Mouse (Mus musculus): ENCODE results near the gene Stip1.
A peak's percentile ranks its signal among the peaks of the same experiment; 100 is the strongest.
"Not testable (repeated sequence)": the region's sequence is repeated elsewhere in the genome, so short reads cannot be mapped to it uniquely, and the experiment has no call there.

Stip1 gene

GRCm38 (mm10) chr19:7062916-7063315, 23.1 kb upstream of the Stip1 start:
- no peak for DNase-seq

GRCm38 (mm10) chr19:7062110-7062509, 22.3 kb upstream of the Stip1 start:
- DNase-seq = no peak

- DNase-seq = no peak
Observed at GRCm38 (mm10) chr19:7058541-7058940, 18.8 kb upstream of the Stip1 start.

- peak; percentile 92 for DNase-seq
Observed at GRCm38 (mm10) chr19:7057722-7058207, 18.0 kb upstream of the Stip1 start.

- DNase-seq = no peak
Observed at GRCm38 (mm10) chr19:7057126-7057721, 17.5 kb upstream of the Stip1 start.

GRCm38 (mm10) chr19:7056248-7057087, 16.7 kb upstream of the Stip1 start, which contains the start of gene Macrod1:
TSS of gene Macrod1 (plus strand) at chr19:7056810.
- peak; percentile 83 for DNase-seq

- DNase-seq = no peak
Observed at GRCm38 (mm10) chr19:7055173-7055572, 15.4 kb upstream of the Stip1 start.

- DNase-seq = no peak
Observed at GRCm38 (mm10) chr19:7054772-7055171, 15.0 kb upstream of the Stip1 start.

GRCm38 (mm10) chr19:7053382-7053781, 13.6 kb upstream of the Stip1 start:
- not testable (repeated sequence) for DNase-seq

GRCm38 (mm10) chr19:7044706-7045105, 4.9 kb upstream of the Stip1 start:
- no peak for DNase-seq

GRCm38 (mm10) chr19:7044279-7044678, 4.5 kb upstream of the Stip1 start:
- DNase-seq = no peak

GRCm38 (mm10) chr19:7041171-7041570, 1.4 kb upstream of the Stip1 start:
- DNase-seq = no peak

GRCm38 (mm10) chr19:7040637-7041130, 917 bp upstream of the Stip1 start:
- DNase-seq = no peak

- peak; percentile 80 for DNase-seq
Observed at GRCm38 (mm10) chr19:7039088-7039720, 563 bp downstream of the Stip1 start.

GRCm38 (mm10) chr19:7034006-7034405, 5.8 kb downstream of the Stip1 start:
- DNase-seq = no peak

GRCm38 (mm10) chr19:7029531-7029930, 10.2 kb downstream of the Stip1 start:
- DNase-seq = no peak

- DNase-seq = peak; percentile 49
Observed at GRCm38 (mm10) chr19:7020224-7020641, 19.5 kb downstream of the Stip1 start.

GRCm38 (mm10) chr19:7019191-7019590, 20.6 kb downstream of the Stip1 start, which contains the start of gene Fermt3:
TSS of gene Fermt3 (minus strand) at chr19:7019469.
- no peak for DNase-seq

GRCm38 (mm10) chr19:7018546-7018945, 21.2 kb downstream of the Stip1 start:
- no peak for DNase-seq

- DNase-seq = no peak
Observed at GRCm38 (mm10) chr19:7017541-7018457, 22.0 kb downstream of the Stip1 start.

- DNase-seq = no peak
Observed at GRCm38 (mm10) chr19:7014481-7015135, 25.2 kb downstream of the Stip1 start.

GRCm38 (mm10) chr19:7013984-7014383, 25.8 kb downstream of the Stip1 start:
- DNase-seq = no peak

Measured in embryo, embryonic 11 days (tissue).